Mouse (Mus musculus) thymus, postnatal 4 days (tissue): ENCODE measurements around the gene Mb.

Source experiments
- DNase-seq: peaks from one replicate; pipeline ENCODE4 v3.0.0; 2021

Mb gene

GRCm38 (mm10) chr15:76973855-76974651, 76.4 kb downstream of the Mb start:
- peak; percentile 81 for DNase-seq

GRCm38 (mm10) chr15:76973272-76973854, 77.1 kb downstream of the Mb start:
- DNase-seq, result no peak

GRCm38 (mm10) chr15:76972661-76973060, 77.8 kb downstream of the Mb start:
- no peak for DNase-seq
